Mouse (Mus musculus) olfactory bulb, adult 2 months (tissue): ENCODE measurements around the gene Pafah1b1. TPM values are rescaled to one million over a fixed set of nuclear protein-coding genes. Genes with fewer than 3 reads are reported as not detected.

Source experiments
- H3K27ac ChIP-seq: fragments of 200-500 bp; 2 replicates; pipeline ENCODE4 v1.5.1; 2012; ENCODE audit warnings: low read depth, low read length; ENCODE audit not compliant: insufficient read depth
- H3K4me1 ChIP-seq: fragments of 200-500 bp; 2 replicates; pipeline ENCODE4 v1.6.1; 2012; ENCODE audit warnings: low read length; ENCODE audit not compliant: control insufficient read depth, insufficient read depth
- H3K4me3 ChIP-seq: fragments of 200-500 bp; 2 replicates; pipeline ENCODE4 v1.5.1; 2012; ENCODE audit warnings: mild to moderate bottlenecking, low read depth, low read length, moderate library complexity; ENCODE audit not compliant: insufficient read depth
- CTCF ChIP-seq: fragments of 200-500 bp; IDR thresholded peaks from 2 replicates; pipeline ENCODE4 v1.5.1; 2012; ENCODE audit warnings: low read depth, mild to moderate bottlenecking, low read length, moderate library complexity; ENCODE audit not compliant: insufficient read depth
- POLR2A ChIP-seq: fragments of 200-500 bp; IDR thresholded peaks from 2 replicates; pipeline ENCODE4 v1.6.1; 2012; ENCODE audit warnings: mild to moderate bottlenecking, low read depth, low read length, moderate library complexity; ENCODE audit not compliant: insufficient read depth
- WGBS: fragments of 180-500 bp; shearing (Covaris S2); methylation state at CpG from one replicate; pipeline ENCODE4 v1.1.7; 2018; 5-methylcytosine and 5-hydroxymethylcytosine counted together
- polyA plus RNA-seq: library from polyadenylated mRNA; stranded (reverse); fragments of >200 nt; gene quantifications from 2 replicates; pipeline ENCODE4 v1.2.4, GENCODE M21; 2012; ENCODE audit warnings: low replicate concordance; ENCODE audit not compliant: missing spikeins, insufficient read depth, insufficient read length

Gene Pafah1b1
- polyA plus RNA-seq, 1 experiment = 143 TPM

DNA sequence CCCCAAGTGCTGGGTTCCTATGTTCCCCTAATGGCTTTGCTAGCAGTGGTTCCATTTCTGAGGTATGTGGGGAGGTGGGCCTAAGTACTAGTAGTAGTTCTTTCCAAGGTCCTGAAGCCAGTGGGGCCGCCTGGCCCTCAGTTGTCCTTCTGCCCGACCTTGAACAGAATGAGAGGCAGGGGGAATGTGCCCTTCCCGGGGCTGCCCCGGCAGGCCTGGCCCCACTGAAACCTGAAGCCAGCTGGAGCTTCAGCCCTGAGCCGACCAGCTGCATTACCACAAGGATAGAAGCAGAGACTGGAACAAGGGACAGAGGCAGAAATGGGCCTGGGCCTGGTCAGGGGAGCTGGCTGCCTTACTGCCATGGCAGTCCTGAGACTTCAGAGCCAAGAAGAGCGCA lies 71.1 kb downstream of the Pafah1b1 start:
- no peak overlapping the region for H3K27ac ChIP-seq
- WGBS = 55% methylated on average over 6 of the region's 6 CpGs
- no peak for TF ChIP-seq POLR2A
- TF ChIP-seq CTCF = no peak
- no peak overlapping the region for H3K4me3 ChIP-seq
- peaks cover 41% of the 10 kb centered on the region for H3K4me1 ChIP-seq

DNA sequence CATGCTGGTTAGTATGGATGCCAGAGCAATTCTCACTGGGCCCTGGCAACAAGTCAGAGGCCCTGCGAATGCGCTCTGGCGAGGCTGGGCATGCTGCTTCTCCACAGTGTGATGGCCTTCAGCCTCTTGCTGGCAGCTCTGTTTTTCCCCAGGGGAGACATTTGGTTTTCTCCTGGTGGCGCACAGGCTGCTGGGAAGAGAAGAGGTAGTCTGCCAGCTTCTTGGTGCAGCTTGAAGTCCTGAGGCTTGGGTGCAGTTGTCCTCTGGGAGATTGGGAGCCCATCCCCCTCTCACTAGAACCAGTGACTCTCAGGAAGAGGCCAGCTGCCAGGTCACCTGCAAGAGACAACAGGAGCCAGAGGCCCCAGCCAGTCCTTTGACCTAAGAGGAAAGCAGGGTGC lies 71.7 kb downstream of the Pafah1b1 start:
- TF ChIP-seq POLR2A = no peak
- no peak for TF ChIP-seq CTCF
- H3K27ac ChIP-seq = no peak overlapping the region
- 40% methylated on average over 4 of the region's 4 CpGs for WGBS
- peaks cover 41% of the 10 kb centered on the region for H3K4me1 ChIP-seq
- no peak overlapping the region for H3K4me3 ChIP-seq

DNA sequence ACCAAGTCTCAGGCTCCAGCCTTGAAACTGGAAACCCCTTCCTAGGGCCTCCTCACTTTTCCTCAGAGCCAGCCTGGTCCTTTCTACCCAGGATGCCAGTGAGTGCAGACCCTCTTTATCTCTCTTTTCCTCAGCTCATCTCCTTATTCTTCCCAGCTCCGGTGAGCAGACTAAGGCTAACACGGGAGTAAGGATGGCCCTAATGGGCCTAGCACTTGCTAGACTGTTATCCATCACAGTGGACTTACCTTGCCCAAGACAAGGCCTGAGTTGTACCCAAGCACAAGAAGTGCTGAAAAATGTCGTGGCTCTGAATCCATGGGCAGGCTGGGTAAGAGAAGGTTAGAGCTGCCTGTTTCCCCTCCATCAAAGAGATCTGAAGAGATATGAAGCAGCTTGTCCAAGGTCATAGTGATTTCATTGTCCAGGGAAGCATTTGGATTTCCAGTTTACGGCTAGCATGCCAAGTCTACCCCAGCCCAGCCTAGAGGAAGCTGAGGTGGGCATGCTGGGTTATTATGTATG lies 73.8 kb downstream of the Pafah1b1 start:
- TF ChIP-seq POLR2A = no peak
- no peak for TF ChIP-seq CTCF
- H3K4me3 ChIP-seq = peak overlapping the region; percentile 78

DNA sequence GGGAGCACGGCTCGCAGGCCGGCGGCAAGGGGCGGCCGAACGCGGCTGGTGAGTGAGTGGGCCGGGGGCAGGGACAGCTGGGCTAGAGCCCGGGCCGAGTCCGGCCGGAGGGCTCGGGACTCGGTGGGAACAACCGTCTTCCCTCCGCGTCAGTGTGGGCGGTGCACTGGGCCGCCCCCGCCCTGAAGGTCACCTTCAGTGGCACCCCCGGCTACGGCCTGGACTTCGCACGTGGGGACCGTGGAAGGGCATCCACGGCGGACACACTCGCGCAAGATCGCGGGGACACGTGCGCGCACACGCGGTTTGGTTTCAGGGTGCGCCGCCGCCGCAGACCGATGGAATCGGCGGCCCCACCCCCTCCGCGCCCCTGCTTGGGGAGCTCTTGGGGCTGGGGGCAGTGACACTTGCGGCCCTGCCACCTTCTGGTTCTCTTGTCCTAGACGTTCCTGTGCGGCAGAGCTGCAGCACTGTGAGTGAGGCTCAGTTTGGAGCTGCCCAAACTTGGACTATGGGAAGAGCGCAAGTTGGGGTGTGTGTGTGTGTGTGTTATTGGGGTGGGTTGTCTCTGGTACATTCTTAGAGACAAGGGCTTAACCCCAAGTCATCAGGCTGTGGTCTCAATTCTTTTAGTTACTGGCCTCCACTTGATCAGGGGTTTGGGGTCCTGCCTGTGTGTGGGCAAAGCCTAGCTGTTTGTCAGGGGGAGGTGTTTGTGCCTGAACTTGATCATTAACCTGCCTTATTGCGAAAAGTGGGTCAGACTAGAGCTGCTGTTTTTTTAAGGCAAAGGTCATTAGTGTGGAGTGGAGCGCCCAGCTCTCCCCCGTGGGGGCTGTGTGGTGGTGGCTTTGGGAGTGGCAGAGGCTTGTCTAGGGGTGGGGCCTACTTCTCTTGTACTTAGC lies 74.6 kb downstream of the Pafah1b1 start:
- peak overlapping the region; percentile 78 for H3K4me3 ChIP-seq
- peaks cover 35% of the 10 kb centered on the region for H3K4me1 ChIP-seq
- no peak for TF ChIP-seq POLR2A
- no peak for TF ChIP-seq CTCF
- H3K27ac ChIP-seq = peak overlapping the region; percentile 2; the same call in 1 of the 2 replicates
- 1% methylated on average over 53 of the region's 53 CpGs for WGBS

More for the DNA sequence above, 73.8 kb downstream of the Pafah1b1 start:
- H3K27ac ChIP-seq = no peak overlapping the region
- H3K4me1 ChIP-seq = peaks cover 35% of the 10 kb centered on the region
- 46% methylated on average over 4 of the region's 4 CpGs for WGBS

DNA sequence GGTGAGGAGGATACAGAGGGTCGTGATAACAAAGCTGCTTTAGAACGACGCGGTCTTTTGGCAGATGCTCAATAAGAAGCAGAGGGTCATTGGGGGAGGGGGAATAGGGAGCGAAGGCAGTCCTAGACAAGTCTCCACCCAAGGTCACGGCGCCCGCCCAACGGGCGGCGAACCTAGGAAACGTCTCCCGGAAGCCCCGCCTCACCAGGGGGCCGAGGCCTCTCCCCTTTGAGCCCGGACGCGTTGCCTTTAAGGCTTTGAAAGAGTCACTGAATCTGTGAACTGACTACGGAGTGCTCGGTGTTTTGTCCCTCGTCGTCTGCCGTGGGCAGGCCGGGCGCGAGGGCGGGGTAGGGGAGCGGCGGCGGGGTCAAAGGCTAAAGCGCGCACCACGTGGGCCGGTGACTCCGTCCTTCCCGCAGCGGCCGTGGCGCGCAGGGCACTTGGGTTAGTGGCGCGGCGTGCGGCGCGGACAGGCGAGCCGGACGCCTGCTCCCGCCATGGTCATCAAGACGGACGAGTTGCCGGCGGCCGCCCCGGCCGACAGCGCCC lies 75.3 kb downstream of the Pafah1b1 start, which contains the start of gene Cluh:
Gene Cluh (plus strand): TSS at position 401 of the 552 bp plus-strand sequence.
- WGBS = under 1% methylated on average over 58 of the region's 58 CpGs
- Histone ChIP-seq H3K4me1 (peaks cover 30% of the 10 kb centered on the region), H3K4me3 (peak within 1 kb of the TSS; percentile 78), H3K27ac (peak within 1 kb of the TSS; percentile 54)
- TF ChIP-seq POLR2A (peak; percentile 42; the same call in 1 of the 2 replicates), CTCF (no peak)

DNA sequence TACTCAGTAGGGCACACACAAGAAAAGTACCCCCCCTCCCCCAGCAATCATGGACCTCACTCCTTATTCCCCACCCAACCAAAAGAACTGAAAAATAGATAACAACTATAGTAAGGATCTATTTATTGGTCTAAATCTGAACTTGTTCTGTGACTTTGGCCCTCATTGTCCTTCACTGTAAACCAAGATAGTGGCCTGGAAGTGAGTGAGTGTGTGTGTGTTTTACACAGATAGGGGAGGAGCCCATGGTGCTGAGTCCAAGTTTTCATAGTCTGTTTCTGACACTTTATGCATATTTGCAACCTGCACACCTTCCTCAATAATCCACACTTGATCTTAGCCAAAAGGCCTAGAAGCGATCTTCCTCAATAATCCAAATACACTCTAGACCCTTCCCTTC lies 75.8 kb downstream of the Pafah1b1 start:
- 0% methylated on average over 1 of the region's 1 CpGs for WGBS
- TF ChIP-seq POLR2A (no peak), CTCF (no peak)
- H3K27ac ChIP-seq = peak overlapping the region; percentile 54
- peak overlapping the region; percentile 78 for H3K4me3 ChIP-seq
- H3K4me1 ChIP-seq = peaks cover 28% of the 10 kb centered on the region

DNA sequence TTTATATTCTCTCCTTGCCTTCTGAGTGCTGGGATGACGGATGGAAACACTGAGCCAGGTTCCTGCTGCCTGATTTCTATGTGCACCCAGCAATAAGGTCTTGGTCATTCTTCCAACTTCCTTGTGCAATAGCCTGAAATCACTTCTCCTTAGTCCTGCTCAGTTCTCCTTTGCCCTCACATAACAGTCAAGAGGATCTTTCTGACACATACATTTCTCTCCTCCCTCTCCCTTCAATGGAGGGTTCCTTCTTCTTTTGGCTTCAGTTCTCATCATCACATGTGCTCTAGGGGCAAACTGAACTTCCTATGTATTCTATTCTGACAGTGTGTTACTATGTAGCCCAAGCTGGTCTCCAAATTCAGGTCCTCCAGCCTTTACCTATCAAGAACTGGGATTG lies 76.5 kb downstream of the Pafah1b1 start:
- WGBS = 96% methylated on average over 1 of the region's 1 CpGs
- H3K4me1 ChIP-seq = peaks cover 21% of the 10 kb centered on the region
- no peak overlapping the region for H3K4me3 ChIP-seq
- no peak for TF ChIP-seq CTCF
- TF ChIP-seq POLR2A = no peak
- no peak overlapping the region for H3K27ac ChIP-seq

DNA sequence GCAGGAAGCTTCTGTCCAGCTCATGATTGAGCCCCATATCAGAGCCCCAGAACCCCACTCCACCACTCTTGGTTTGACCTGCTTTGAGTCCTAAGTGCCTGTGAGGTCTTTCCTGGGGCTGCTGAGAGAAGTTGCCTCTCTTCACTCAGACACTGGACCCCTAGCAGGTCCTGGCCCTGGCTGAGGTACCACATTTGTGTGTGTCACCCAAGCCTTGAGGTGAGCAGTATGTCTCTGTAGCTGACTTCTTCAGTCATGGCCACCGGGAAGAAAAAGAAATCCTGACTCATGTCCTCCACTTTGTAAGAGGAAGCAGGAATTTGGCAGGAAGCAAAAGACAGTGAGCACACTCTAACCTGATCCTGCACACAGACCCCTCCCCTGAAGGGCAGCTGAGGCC lies 84.8 kb downstream of the Pafah1b1 start:
- WGBS = 56% methylated on average over 1 of the region's 1 CpGs

DNA sequence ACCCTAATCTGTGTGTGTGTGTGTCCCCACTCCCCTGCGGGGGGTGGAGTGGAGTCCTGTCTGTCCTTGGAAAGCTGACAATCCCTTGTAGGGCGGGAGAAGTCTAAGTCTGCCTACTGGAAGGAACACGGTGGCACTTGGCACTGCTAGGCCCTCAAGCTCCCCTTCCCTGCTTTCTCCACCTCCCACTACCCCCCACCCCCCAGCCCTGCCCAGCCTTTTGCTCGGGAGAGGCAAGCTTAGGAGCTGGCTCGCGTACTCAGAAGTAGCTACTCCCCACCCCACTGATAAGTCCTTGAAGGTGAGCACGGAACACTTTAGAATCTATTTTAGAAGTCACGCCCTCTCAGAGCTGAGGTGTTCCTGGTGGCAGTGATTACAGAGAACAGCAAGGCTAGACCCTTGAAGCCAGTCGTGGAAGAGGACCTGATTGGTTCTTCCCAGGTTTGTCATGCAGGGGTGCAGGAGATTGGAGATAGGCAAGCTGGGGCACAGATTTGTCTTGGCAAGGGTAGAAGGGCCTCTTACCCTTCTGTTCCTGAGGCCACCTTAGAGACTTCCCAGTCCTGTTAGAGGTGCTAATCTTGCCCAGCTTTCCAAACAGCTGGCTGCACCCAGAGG lies 85.6 kb downstream of the Pafah1b1 start:
- H3K4me3 ChIP-seq = peak overlapping the region; percentile 58
- TF ChIP-seq CTCF (no peak), POLR2A (no peak)
- peaks cover 15% of the 10 kb centered on the region for H3K4me1 ChIP-seq
- 28% methylated on average over 9 of the region's 9 CpGs for WGBS
- 0 out of 2 replicates have a peak overlapping the region, but pooled peaks have one; percentile 52 for H3K27ac ChIP-seq

More for the DNA sequence above, 84.8 kb downstream of the Pafah1b1 start:
- TF ChIP-seq POLR2A (no peak), CTCF (no peak)
- no peak overlapping the region for H3K4me3 ChIP-seq
- no peak overlapping the region for H3K27ac ChIP-seq
- peaks cover 15% of the 10 kb centered on the region for H3K4me1 ChIP-seq
